Mouse (Mus musculus) bone marrow macrophage, adult 2 months (primary cell): Measurements from ENCODE around the gene Grasp. TPM values are rescaled to one million over a fixed set of nuclear protein-coding genes. Genes with fewer than 3 reads are reported as not detected.

Source experiments
- H3K27ac ChIP-seq: 2 replicates; pipeline ENCODE4 v1.5.1; 2012; ENCODE audit warnings: low read depth, low read length; ENCODE audit not compliant: insufficient read depth
- H3K4me1 ChIP-seq: 2 replicates; pipeline ENCODE4 v1.6.1; 2012; ENCODE audit warnings: low read length; ENCODE audit not compliant: control insufficient read depth, insufficient read depth
- H3K4me3 ChIP-seq: 2 replicates; pipeline ENCODE4 v1.5.1; 2012; ENCODE audit warnings: mild to moderate bottlenecking, low read length, moderate library complexity; ENCODE audit not compliant: insufficient read depth
- CTCF ChIP-seq: IDR thresholded peaks from 2 replicates; pipeline ENCODE4 v1.5.1; 2012; ENCODE audit warnings: low read depth, mild to moderate bottlenecking, low read length, moderate library complexity
- POLR2A ChIP-seq: IDR thresholded peaks from 2 replicates; pipeline ENCODE4 v1.6.1; 2012; ENCODE audit warnings: mild to moderate bottlenecking, low read depth, low read length, borderline replicate concordance
- polyA plus RNA-seq: library from polyadenylated mRNA; stranded (reverse); fragments of >200 nt; gene quantifications from 2 replicates; pipeline ENCODE4 v1.2.4, GENCODE M21; 2012; ENCODE audit not compliant: missing spikeins, insufficient read depth, insufficient read length

Grasp gene
- polyA plus RNA-seq, 1 experiment, result not detected

DNA sequence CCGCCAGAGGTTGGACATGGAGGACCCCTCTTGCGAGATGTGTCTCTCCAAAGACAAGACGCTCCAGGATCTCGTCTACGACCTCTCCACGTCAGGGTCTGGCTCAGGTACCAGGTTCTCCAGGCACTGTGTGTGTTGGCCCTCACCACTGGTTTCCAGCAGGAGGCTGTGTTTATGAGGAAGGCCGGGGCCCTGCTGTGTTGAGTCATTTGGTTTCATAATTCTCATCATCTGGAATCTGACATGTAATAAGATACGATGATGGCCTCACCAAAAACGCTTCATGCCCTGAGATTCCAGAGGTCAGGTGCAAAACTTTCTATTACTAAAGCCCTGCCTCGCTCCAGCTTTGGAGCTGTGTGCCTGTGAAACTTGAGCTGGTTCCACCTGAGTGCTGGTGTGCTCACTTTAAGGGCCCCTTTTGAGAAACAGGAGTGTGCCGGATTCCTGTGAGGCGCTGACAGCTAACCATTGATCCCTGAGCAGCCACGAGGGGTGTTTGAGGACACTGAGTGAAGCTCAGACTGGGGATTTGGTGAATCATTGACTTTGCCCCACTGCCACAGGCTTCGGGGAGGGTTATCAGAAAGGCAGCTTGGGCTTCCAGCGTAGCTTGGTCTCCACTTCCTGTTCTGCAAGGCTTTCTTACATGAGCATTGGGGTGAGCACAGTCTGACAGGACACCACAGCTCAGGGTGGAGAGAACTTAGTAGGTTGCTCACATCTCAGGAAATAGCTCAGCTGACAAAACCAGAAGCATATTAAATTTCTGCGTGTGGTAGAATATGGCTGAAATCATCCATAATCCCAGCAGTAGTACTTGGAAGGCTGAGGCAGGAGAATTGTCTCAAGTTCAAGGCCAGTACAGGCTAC, 28.8 kb upstream of the Grasp start:
- Histone ChIP-seq H3K4me1 (peaks cover 41% of the 10 kb centered on the region), H3K4me3 (no peak overlapping the region), H3K27ac (no peak overlapping the region)
- TF ChIP-seq CTCF, result no peak
- TF ChIP-seq POLR2A, result no peak

DNA sequence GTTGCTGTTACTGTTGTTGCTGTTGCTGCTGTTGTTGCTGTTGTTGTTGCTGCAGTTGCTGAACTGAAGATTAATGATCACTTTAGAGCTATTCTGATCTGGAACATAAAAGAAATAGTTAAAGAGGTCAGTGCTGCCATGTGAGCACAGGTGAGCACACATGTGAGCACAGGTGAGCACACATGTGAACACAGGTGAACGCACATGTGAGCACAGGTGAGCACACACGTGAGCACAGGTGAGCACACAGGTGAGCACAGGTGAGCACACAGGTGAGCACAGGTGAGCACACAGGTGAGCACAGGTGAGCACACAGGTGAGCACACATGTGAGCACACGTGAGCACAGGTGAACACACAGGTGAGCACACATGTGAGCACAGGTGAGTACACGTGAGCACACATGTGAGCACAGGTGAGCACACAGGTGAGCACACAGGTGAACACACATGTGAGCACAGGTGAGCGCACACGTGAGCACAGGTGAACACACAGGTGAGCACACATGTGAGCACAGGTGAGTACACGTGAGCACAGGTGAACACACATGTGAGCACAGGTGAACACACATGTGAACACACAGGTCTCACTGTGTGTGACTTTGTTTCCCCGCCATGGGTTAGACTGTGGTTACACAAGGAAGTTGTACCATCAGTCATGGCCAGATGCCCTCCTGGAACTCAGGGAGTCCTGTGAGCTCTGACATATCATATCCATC, 27.8 kb upstream of the Grasp start:
- peaks cover 35% of the 10 kb centered on the region for H3K4me1 ChIP-seq
- no peak for TF ChIP-seq CTCF
- TF ChIP-seq POLR2A, result no peak
- H3K27ac ChIP-seq, result no peak overlapping the region
- H3K4me3 ChIP-seq, result no peak overlapping the region

DNA sequence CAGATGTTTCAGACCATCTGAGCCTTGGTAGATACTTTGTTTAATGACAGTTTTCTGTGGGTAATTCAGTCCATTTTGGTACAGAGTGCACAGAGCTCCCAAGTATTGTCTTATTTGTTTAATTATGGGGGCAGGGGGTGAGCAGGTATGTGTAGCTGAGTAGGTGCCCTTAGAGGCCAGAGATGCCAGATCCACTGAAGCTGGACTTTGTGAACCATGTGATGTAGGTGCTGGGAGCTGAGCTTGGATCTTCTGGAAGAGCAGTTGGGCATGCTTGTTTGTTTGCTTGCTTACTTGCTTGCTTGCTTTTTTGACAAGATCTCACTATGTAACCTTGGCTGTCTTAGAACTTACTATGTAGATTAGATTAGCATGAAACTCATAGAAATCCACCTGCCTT, 27.0 kb upstream of the Grasp start:
- peaks cover 30% of the 10 kb centered on the region for H3K4me1 ChIP-seq
- H3K27ac ChIP-seq, result no peak overlapping the region
- H3K4me3 ChIP-seq, result no peak overlapping the region
- no peak for TF ChIP-seq CTCF
- no peak for TF ChIP-seq POLR2A

DNA sequence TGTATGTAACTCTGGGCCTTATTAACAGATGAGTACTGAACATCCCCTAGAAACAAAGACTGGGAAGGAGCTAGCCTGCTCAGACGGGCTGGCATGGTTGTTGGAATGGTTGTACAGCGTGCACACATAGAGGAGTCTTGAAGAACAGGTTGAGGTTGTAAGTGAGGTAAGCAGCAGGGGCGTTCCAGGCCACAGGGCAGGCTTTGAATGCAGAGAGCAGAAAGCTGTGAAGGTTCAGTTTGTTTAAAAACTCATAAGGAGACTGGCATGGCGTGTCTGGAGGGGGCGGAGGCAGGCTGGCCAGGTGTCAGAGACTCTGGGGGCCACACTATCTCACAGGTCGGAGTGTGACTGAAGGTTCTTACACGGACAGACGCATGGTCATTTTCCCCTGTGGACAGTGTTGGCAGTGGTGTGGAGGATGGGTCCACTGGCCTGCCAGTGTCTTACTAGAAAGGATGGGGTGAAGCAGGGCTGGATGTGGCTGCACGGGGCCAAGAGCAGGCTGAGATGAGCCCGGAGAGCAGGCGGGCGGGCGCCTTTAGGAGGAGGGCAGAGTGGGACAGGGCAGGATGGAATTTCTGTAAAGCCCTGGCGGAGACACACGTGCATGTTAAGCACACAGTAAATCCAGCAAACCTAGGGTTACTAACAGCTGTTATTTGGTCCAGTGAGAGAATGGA, 26.4 kb upstream of the Grasp start:
- Histone ChIP-seq H3K27ac (no peak overlapping the region), H3K4me3 (no peak overlapping the region), H3K4me1 (peaks cover 23% of the 10 kb centered on the region)
- TF ChIP-seq POLR2A, result no peak
- TF ChIP-seq CTCF, result no peak

DNA sequence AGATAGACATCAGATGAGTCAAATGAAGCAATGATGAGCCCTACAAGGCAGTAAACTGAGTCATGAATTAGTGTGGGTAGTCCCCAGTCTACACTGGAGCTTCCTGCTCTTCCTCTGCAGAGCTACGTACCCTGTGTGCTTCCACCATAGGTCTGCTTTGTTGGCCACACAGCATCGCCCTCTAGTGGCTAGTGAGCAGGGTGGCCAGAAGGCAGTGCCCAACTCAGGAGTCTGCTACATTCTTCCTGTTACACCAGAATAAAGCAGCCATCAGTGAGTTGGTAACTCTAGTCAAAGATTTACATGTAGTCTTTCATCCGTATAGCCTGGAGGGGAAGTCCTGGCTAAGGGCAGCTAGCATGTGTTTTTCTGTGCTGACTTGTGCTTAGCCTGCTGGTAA, 25.8 kb upstream of the Grasp start:
- H3K4me3 ChIP-seq, result no peak overlapping the region
- H3K27ac ChIP-seq, result no peak overlapping the region
- H3K4me1 ChIP-seq, result peaks cover 20% of the 10 kb centered on the region
- TF ChIP-seq POLR2A (no peak), CTCF (peak; percentile 83)

DNA sequence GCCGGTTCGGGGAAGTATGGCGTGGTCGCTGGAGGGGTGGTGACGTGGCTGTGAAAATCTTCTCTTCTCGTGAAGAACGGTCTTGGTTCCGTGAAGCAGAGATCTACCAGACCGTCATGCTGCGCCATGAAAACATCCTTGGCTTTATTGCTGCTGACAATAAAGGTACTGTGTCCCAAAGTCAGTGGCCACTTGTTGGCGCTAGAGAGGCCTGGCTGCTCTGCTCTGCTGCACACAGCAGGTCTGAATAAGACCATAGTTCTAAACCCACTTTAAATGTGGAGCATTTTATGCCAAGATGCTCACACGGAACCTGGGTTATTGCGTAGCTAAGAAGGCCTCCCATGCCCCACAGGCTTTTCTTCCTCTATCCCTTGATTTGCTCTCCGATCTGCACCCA, 25.1 kb upstream of the Grasp start:
- Histone ChIP-seq H3K4me3 (no peak overlapping the region), H3K4me1 (peaks cover 17% of the 10 kb centered on the region), H3K27ac (no peak overlapping the region)
- no peak for TF ChIP-seq POLR2A
- TF ChIP-seq CTCF, result no peak

DNA sequence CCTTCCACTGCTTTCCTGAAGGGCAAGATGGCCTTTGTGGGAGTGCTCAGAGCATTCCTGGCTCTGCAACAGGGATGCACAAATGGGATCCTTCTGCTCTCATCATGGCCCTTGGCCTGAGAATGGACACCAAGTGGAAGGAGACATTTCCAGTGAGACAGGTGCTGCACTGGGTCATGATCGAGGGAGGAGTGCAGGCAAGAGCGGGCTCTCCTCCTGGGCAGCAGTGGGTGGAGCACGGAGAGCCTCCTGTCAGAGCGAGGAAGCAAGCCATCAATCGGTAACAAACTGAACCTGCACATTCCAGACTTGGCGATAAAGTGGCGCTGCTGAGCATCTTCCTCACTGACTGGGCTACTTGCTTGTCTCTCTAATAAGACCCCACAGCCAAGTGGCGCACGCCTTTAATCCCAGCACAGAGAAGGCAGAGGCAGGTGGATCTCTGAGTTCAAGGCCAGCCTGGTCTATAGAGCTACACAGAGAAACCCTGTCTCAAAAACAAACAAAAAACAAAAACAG, 23.2 kb upstream of the Grasp start:
- TF ChIP-seq POLR2A (no peak), CTCF (no peak)
- Histone ChIP-seq H3K4me1 (peaks cover 3% of the 10 kb centered on the region), H3K4me3 (no peak overlapping the region), H3K27ac (no peak overlapping the region)

DNA sequence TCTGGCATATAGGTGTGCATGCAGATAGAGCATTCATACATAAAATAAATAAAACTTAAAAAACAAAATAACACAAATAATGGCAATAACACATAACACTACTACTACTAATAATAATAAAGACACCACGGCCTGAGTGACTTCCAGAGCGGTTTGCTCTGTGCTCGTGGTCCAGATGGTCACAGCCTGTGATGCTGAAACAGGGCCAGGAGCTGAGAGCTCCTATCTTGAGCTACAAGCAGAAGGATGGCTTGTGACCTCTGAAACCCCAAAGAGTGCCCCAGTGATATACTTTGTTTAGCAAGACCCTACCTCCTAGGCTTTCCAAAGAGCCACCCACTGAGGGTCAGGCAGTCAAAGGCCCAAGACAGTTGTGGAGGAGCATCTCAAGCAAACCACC, 22.6 kb upstream of the Grasp start:
- TF ChIP-seq POLR2A, result no peak
- TF ChIP-seq CTCF, result no peak
- no peak overlapping the region for H3K27ac ChIP-seq
- no peak overlapping the region for H3K4me3 ChIP-seq
- H3K4me1 ChIP-seq, result no peaks in the 10 kb centered on the region

DNA sequence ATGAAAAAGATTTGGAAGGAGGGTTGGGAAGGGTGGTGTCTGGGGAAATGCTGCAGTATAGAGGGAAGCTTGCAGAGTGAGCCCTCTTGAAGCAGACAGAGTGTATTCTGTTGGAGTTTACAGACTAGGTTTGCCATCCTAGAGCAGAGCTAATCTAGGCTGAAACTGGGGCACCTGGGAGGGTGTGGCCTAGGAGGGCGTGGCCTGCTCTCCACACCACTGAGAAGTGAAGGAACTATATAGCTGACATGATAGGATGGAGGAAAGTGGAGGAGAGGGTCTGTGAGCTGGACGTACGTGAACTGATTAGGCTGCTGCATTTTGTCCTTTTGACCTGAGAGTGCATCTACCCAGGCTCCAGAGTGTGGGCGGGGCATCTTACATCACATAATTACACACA, 20.3 kb upstream of the Grasp start:
- H3K4me1 ChIP-seq, result no peaks in the 10 kb centered on the region
- no peak overlapping the region for H3K27ac ChIP-seq
- H3K4me3 ChIP-seq, result no peak overlapping the region
- TF ChIP-seq CTCF (no peak), POLR2A (no peak)

DNA sequence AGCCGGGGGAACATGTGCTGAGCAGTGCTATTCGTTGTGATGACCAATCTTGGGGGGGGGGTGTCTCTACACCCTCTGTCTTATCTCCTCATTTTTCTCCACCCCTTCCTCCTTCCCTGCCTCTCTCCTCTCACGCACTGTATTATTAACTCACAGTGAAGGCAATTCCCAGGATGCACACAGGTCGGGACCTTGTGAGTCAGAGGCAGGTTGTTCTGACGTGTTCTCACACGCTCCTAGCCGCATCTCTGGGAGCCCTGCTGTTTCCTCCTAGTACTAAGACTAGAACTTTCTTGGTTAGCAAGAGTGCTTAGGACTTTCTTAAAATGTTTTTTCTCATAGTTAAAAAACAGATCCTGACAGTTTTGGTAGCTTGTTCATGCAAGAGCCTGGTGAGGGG, 19.2 kb upstream of the Grasp start:
- no peak for TF ChIP-seq CTCF
- no peak for TF ChIP-seq POLR2A
- Histone ChIP-seq H3K4me3 (no peak overlapping the region), H3K4me1 (no peaks in the 10 kb centered on the region), H3K27ac (no peak overlapping the region)
